Mouse (Mus musculus): ENCODE measurements around the gene Inpp5a. TPM values are rescaled to one million over a fixed set of nuclear protein-coding genes. Genes with fewer than 3 reads are reported as not detected.

The Inpp5a gene
- polyA plus RNA-seq, 1 experiment = 27.5 TPM

DNA sequence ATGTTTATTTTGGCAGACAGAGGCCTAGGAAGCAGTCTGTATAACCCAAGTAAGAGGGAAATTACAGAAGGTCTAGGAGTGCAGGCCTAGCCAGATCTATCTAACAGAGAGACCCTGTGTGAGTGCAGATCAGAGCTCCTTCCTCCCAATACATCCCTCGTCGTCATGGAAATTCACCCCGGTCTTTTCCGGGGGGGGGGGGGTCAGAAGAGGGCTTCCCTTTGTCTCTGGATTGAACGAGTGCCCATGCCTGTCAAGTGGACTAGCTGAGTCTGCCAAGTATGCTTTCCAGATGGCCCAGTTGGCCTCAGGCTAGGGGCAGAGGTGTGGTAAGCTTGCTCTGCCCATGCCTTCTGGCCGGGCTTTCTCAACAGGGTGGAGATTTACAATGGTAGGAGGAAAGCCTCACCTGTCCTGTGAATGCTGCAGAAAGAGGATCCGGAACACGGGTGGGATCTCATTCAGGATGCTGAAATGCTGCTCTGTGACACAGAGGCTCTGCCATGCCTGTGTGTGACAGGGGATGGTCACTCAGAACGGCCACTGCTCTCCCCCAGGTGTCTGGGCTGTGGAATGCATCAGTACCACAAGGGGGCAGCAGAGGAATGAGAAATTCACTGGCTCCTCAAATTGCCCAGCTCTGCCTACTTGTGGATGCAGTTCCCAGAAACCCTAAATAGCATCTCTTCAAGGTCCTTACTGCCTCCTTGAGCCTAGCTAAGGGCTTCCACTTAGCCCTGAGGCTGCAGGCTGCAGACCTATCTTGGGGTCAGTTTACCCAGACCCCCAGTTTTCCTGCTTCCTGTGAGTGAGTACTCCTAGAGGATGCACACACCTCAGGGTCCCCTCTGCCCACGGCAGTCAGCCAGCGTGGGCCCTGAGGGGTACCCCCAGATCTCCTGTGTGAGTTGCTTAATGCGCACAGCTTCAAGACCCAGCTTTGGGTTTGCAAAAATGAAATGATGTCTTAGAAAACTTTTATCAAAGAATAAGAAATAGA is 227.2 kb downstream of the Inpp5a start:
- no peaks in the 10 kb centered on the region for H3K4me1 ChIP-seq (ENCODE audit: control insufficient read depth, insufficient read depth, low read length)
- no peaks in the 10 kb centered on the region for H3K36me3 ChIP-seq (ENCODE audit: control insufficient read depth, insufficient read depth, low read length)
- H3K27me3 ChIP-seq (replicated peaks; ENCODE audit: control insufficient read depth, insufficient read depth, low read length) = no peaks in the 10 kb centered on the region
- no peak overlapping the region for H3K27ac ChIP-seq (ENCODE audit: insufficient read depth, low read depth, low read length)
- 53% methylated on average over 12 of the region's 12 CpGs for WGBS
- DNase-seq = peak; percentile 50
- H3K4me3 ChIP-seq (ENCODE audit: insufficient read depth, low read depth, low read length) = no peak overlapping the region
- TF ChIP-seq CTCF (conservative IDR thresholded peaks at IDR 0.05; ENCODE audit: insufficient read depth, insufficient read length, low read depth, low read length) = peak; percentile 76
- no peak for TF ChIP-seq POLR2A (IDR thresholded peaks at IDR 0.05; ENCODE audit: low read depth, low read length)

DNA sequence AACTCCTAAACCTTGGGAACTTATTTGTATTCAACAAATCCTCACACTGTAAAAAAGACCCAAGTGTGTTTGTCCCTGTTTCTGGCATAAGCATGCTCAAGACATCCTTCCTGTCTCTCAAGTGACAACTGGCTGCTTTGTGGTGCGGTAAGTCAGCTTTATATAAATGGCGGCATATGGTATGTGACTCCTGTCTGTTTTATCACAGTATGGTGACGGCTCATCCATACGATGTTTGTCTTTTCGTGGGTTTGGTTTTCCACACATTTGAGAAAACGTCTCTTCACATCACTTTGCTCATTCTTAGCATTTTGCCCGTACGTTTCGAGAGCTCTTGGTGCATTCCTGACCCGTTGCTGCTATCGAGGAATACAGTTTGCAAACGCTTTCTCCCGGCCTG is 233.7 kb downstream of the Inpp5a start:
- H3K4me3 ChIP-seq (ENCODE audit: insufficient read depth, low read depth, low read length) = no peak overlapping the region
- no peaks in the 10 kb centered on the region for H3K4me1 ChIP-seq (ENCODE audit: control insufficient read depth, insufficient read depth, low read length)
- WGBS = 86% methylated on average over 13 of the region's 13 CpGs
- H3K27me3 ChIP-seq (replicated peaks; ENCODE audit: control insufficient read depth, insufficient read depth, low read length) = no peaks in the 10 kb centered on the region
- DNase-seq = no peak
- TF ChIP-seq POLR2A (IDR thresholded peaks at IDR 0.05; ENCODE audit: low read depth, low read length) (no peak), CTCF (conservative IDR thresholded peaks at IDR 0.05; ENCODE audit: insufficient read depth, insufficient read length, low read depth, low read length) (no peak)
- no peaks in the 10 kb centered on the region for H3K36me3 ChIP-seq (ENCODE audit: control insufficient read depth, insufficient read depth, low read length)
- no peak overlapping the region for H3K27ac ChIP-seq (ENCODE audit: insufficient read depth, low read depth, low read length)

DNA sequence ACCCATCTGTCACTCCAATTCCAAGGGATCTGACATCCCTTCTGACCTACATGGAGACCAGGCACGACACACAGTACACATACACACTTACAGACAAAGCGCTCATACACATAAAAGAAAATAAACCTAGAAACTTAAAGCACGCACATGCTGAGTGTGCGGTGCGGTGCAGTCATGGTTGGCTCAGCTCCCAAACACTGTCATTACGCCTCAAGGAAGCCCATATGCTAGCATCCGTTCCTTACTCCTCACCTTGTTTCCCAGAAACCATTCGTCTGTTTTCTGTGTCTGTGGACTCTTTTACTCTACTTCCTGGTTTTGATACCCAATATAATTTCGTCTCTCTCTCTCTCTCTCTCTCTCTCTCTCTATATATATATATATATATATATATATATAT is 236.2 kb downstream of the Inpp5a start:
- whole genome bisulfite sequencing = 78% methylated on average over 9 of the region's 9 CpGs
- TF ChIP-seq CTCF (conservative IDR thresholded peaks at IDR 0.05; ENCODE audit: insufficient read depth, insufficient read length, low read depth, low read length) (no peak), POLR2A (IDR thresholded peaks at IDR 0.05; ENCODE audit: low read depth, low read length) (no peak)
- H3K27me3 ChIP-seq (replicated peaks; ENCODE audit: control insufficient read depth, insufficient read depth, low read length) = no peaks in the 10 kb centered on the region
- no peaks in the 10 kb centered on the region for H3K4me1 ChIP-seq (ENCODE audit: control insufficient read depth, insufficient read depth, low read length)
- H3K27ac ChIP-seq (ENCODE audit: insufficient read depth, low read depth, low read length) = no peak overlapping the region
- no peaks in the 10 kb centered on the region for H3K36me3 ChIP-seq (ENCODE audit: control insufficient read depth, insufficient read depth, low read length)
- DNase-seq = no peak
- H3K4me3 ChIP-seq (ENCODE audit: insufficient read depth, low read depth, low read length) = no peak overlapping the region

Other genes starting within 250 kb of the Inpp5a start
- gene Lrrc27, start 176.1 kb upstream of the Inpp5a start, polyA plus RNA-seq (2012; rRNA removed) = 3.3 and 3.7 TPM in 2 replicates
- 3.1 and 3.2 TPM in 2 replicates for gene Stk32c, start 175.8 kb upstream of the Inpp5a start, polyA plus RNA-seq (2012; rRNA removed)
- 7.9 and 8.0 TPM in 2 replicates for gene Pwwp2b, start 140.6 kb upstream of the Inpp5a start, polyA plus RNA-seq (2012; rRNA removed)
- gene Nkx6-2, start 193.7 kb downstream of the Inpp5a start, polyA plus RNA-seq (2012; rRNA removed) = 0.06 TPM in 1 of 2 replicates, not detected in the other